Mouse (Mus musculus) olfactory bulb, adult 2 months (tissue): ENCODE data around the gene Cebpe. TPM values are rescaled to one million over a fixed set of nuclear protein-coding genes. Genes with fewer than 3 reads are reported as not detected.

Experiments used
- H3K27ac ChIP-seq: fragments of 200-500 bp; 2 replicates; pipeline ENCODE4 v1.5.1; 2012; ENCODE audit warnings: low read depth, low read length; ENCODE audit not compliant: insufficient read depth
- H3K4me1 ChIP-seq: fragments of 200-500 bp; 2 replicates; pipeline ENCODE4 v1.6.1; 2012; ENCODE audit warnings: low read length; ENCODE audit not compliant: control insufficient read depth, insufficient read depth
- H3K4me3 ChIP-seq: fragments of 200-500 bp; 2 replicates; pipeline ENCODE4 v1.5.1; 2012; ENCODE audit warnings: mild to moderate bottlenecking, low read depth, low read length, moderate library complexity; ENCODE audit not compliant: insufficient read depth
- CTCF ChIP-seq: fragments of 200-500 bp; IDR thresholded peaks from 2 replicates; pipeline ENCODE4 v1.5.1; 2012; ENCODE audit warnings: low read depth, mild to moderate bottlenecking, low read length, moderate library complexity; ENCODE audit not compliant: insufficient read depth
- POLR2A ChIP-seq: fragments of 200-500 bp; IDR thresholded peaks from 2 replicates; pipeline ENCODE4 v1.6.1; 2012; ENCODE audit warnings: mild to moderate bottlenecking, low read depth, low read length, moderate library complexity; ENCODE audit not compliant: insufficient read depth
- WGBS: fragments of 180-500 bp; shearing (Covaris S2); methylation state at CpG from one replicate; pipeline ENCODE4 v1.1.7; 2018; 5-methylcytosine and 5-hydroxymethylcytosine counted together
- polyA plus RNA-seq: library from polyadenylated mRNA; stranded (reverse); fragments of >200 nt; gene quantifications from 2 replicates; pipeline ENCODE4 v1.2.4, GENCODE M21; 2012; ENCODE audit warnings: low replicate concordance; ENCODE audit not compliant: missing spikeins, insufficient read depth, insufficient read length

Gene Cebpe
- not detected in 2 replicates for polyA plus RNA-seq

GRCm38 (mm10) chr14:54712074-54712473 lies at the start of gene Cebpe:
TSS of gene Cebpe (minus strand) at chr14:54712174.
- 83% methylated on average over 7 of the region's 7 CpGs for WGBS
- peaks cover 6% of the 10 kb centered on the region for H3K4me1 ChIP-seq
- no peak for TF ChIP-seq POLR2A
- no peak for TF ChIP-seq CTCF
- H3K27ac ChIP-seq, result no peak within 1 kb of the TSS
- H3K4me3 ChIP-seq, result no peak within 1 kb of the TSS

- TF ChIP-seq CTCF (no peak), POLR2A (no peak)
- Histone ChIP-seq H3K4me3 (no peak overlapping the region), H3K27ac (no peak overlapping the region), H3K4me1 (peaks cover 7% of the 10 kb centered on the region)
- WGBS, result 82% methylated on average over 6 of the region's 6 CpGs
These were observed 44.4 kb upstream of the Cebpe start for GRCm38 (mm10) chr14:54756382-54756781.

GRCm38 (mm10) chr14:54754602-54755018 lies 42.6 kb upstream of the Cebpe start:
- TF ChIP-seq CTCF (no peak), POLR2A (no peak)

GRCm38 (mm10) chr14:54753986-54754601 lies 42.1 kb upstream of the Cebpe start:
- Histone ChIP-seq H3K4me3 (no peak overlapping the region), H3K27ac (no peak overlapping the region), H3K4me1 (peaks cover 7% of the 10 kb centered on the region)
- WGBS, result 67% methylated on average over 14 of the region's 14 CpGs
- no peak for TF ChIP-seq CTCF
- no peak for TF ChIP-seq POLR2A

More at GRCm38 (mm10) chr14:54754602-54755018, 42.6 kb upstream of the Cebpe start:
- 28% methylated on average over 6 of the region's 6 CpGs for WGBS
- Histone ChIP-seq H3K4me3 (no peak overlapping the region), H3K27ac (no peak overlapping the region), H3K4me1 (peaks cover 7% of the 10 kb centered on the region)

GRCm38 (mm10) chr14:54752938-54753337 lies 41.0 kb upstream of the Cebpe start:
- TF ChIP-seq POLR2A, result no peak
- TF ChIP-seq CTCF, result no peak
- H3K4me1 ChIP-seq, result peaks cover 11% of the 10 kb centered on the region
- H3K27ac ChIP-seq, result no peak overlapping the region
- no peak overlapping the region for H3K4me3 ChIP-seq
- WGBS, result 90% methylated on average over 6 of the region's 6 CpGs

- TF ChIP-seq CTCF (no peak), POLR2A (no peak)
- Histone ChIP-seq H3K27ac (no peak overlapping the region), H3K4me1 (peaks cover 12% of the 10 kb centered on the region), H3K4me3 (no peak overlapping the region)
- 84% methylated on average over 1 of the region's 1 CpGs for WGBS
These were observed 39.8 kb upstream of the Cebpe start for GRCm38 (mm10) chr14:54751768-54752167.

- 72% methylated on average over 4 of the region's 4 CpGs for WGBS
- peaks cover 8% of the 10 kb centered on the region for H3K4me1 ChIP-seq
- TF ChIP-seq CTCF, result no peak
- no peak for TF ChIP-seq POLR2A
- H3K4me3 ChIP-seq, result no peak overlapping the region
- H3K27ac ChIP-seq, result no peak overlapping the region
These were observed 37.3 kb upstream of the Cebpe start for GRCm38 (mm10) chr14:54749238-54749637.

GRCm38 (mm10) chr14:54747942-54748917 lies 36.3 kb upstream of the Cebpe start:
- Histone ChIP-seq H3K27ac (no peak overlapping the region), H3K4me3 (no peak overlapping the region), H3K4me1 (peaks cover 8% of the 10 kb centered on the region)
- no peak for TF ChIP-seq POLR2A
- no peak for TF ChIP-seq CTCF
- 82% methylated on average over 16 of the region's 16 CpGs for WGBS

GRCm38 (mm10) chr14:54746038-54746437 lies 34.1 kb upstream of the Cebpe start:
- H3K4me1 ChIP-seq, result peaks cover 8% of the 10 kb centered on the region
- no peak overlapping the region for H3K4me3 ChIP-seq
- TF ChIP-seq POLR2A (no peak), CTCF (no peak)
- no peak overlapping the region for H3K27ac ChIP-seq
- 97% methylated on average over 9 of the region's 9 CpGs for WGBS
